Mouse (Mus musculus) spleen, adult 2 months (tissue): Measurements from ENCODE around the gene Lyrm4. TPM values are rescaled to one million over a fixed set of nuclear protein-coding genes. Genes with fewer than 3 reads are reported as not detected.
A peak's percentile ranks its signal among the peaks of the same experiment; 100 is the strongest.

Experiments
- DNase-seq, 2 experiments: peaks; one replicate each; pipeline versions ENCODE4 v3.0.0 to v3.0.0-alpha.2; 2012 to 2021; ENCODE audit warnings: low spot score in 2 of 2, low read depth in 1 of 2
- H3K27ac ChIP-seq: fragments of 200-500 bp; 2 replicates; pipeline ENCODE4 v1.5.1; 2012; ENCODE audit warnings: low read length, inconsistent platforms; ENCODE audit not compliant: insufficient read depth
- H3K27me3 ChIP-seq: fragments of 200-500 bp; 2 replicates; pipeline ENCODE4 v1.6.1; 2012; ENCODE audit warnings: mild to moderate bottlenecking, moderate library complexity, low read length, inconsistent platforms; ENCODE audit not compliant: control insufficient read depth, insufficient read depth
- H3K36me3 ChIP-seq: fragments of 200-500 bp; 2 replicates; pipeline ENCODE4 v1.6.1; 2012; ENCODE audit warnings: mild to moderate bottlenecking, low read length, inconsistent platforms; ENCODE audit not compliant: control insufficient read depth, insufficient read depth
- H3K4me1 ChIP-seq: fragments of 200-500 bp; 2 replicates; pipeline ENCODE4 v1.6.1; 2011; ENCODE audit warnings: inconsistent platforms; ENCODE audit not compliant: control insufficient read depth, insufficient read depth, insufficient read length
- H3K4me3 ChIP-seq: fragments of 200-500 bp; 2 replicates; pipeline ENCODE4 v1.5.1; 2011; ENCODE audit warnings: mild to moderate bottlenecking, inconsistent platforms; ENCODE audit not compliant: insufficient read depth, insufficient read length; ENCODE audit errors: extremely low read depth
- CTCF ChIP-seq: fragments of 200-500 bp; IDR thresholded peaks from 2 replicates; pipeline ENCODE4 v1.5.1; 2011; ENCODE audit warnings: mild to moderate bottlenecking, inconsistent platforms; ENCODE audit not compliant: insufficient read depth, insufficient read length, insufficient replicate concordance; ENCODE audit errors: extremely low read depth
- POLR2A ChIP-seq: fragments of 200-500 bp; IDR thresholded peaks from 2 replicates; pipeline ENCODE4 v1.6.1; 2011; ENCODE audit warnings: low read depth, low read length, inconsistent platforms
- WGBS: fragments of 180-500 bp; shearing (Covaris S2); methylation state at CpG from one replicate; pipeline ENCODE4 v1.1.7; 2018; 5-methylcytosine and 5-hydroxymethylcytosine counted together
- polyA plus RNA-seq: library from polyadenylated mRNA; depleted of rRNA; stranded (reverse); fragments of >200 nt; gene quantifications from 2 replicates; pipeline ENCODE4 v1.2.3, GENCODE M21; 2012

The Lyrm4 gene
- polyA plus RNA-seq, 1 experiment: 2.3 TPM

DNA sequence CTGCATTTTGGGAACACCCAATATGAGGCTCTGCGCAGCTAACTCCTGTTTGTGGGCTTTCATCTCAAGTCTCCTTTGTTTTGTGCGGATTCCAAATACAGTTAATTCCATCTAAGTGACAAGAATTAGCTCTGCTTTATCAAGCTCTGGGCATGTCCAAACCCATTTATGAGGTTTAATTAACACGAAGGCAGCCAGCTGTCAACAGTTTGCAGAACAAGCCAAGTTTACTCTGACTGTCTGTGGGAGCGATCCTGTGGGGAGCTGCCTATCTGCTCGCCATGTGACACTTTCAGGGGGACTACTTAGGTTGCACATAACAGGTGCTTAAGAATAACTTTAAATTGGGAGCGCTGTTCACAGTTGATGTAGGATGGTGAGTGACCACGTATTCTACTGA, 140.4 kb downstream of the Lyrm4 start:
- Histone ChIP-seq H3K4me3 (no peak overlapping the region), H3K4me1 (no peaks in the 10 kb centered on the region), H3K27me3 (no peaks in the 10 kb centered on the region), H3K27ac (no peak overlapping the region), H3K36me3 (peaks cover 5% of the 10 kb centered on the region)
- 92% methylated on average over 7 of the region's 7 CpGs for WGBS
- no peak for DNase-seq
- TF ChIP-seq CTCF (no peak), POLR2A (no peak)

DNA sequence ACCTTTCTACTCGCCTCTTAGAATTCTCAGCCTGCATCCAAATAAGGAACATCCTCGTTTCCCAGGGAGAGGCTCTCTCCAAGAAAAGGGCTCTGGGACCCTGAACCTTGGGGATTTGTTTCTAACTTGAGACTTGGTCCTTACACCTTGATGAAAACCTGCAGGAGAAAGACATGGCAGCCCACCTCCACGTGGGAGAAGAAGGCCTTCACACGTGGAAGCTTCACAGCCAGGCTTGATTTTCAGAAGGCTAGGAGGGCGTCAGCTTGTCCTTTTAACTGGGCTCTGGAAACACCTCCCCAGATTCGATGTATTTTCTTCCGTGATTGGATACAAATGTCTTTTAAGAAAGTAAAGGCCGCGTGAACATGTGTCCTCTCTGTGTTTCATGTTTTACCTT, 147.5 kb downstream of the Lyrm4 start:
- H3K4me3 ChIP-seq: no peak overlapping the region

DNA sequence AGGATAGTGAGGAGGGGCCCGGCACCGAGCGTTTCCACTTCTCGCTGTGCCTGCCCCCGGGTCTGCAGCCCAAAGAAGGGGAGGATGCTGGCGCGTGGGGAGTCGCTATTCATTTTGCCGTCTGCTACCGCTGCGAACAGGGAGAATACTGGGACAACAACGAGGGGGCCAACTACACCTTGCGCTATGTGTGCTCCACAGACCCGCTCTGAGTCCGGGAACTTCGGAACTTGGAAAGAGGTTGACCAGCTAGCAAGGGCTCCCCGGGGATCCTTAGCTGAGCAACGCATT, 147.9 kb downstream of the Lyrm4 start:
- 3% methylated on average over 18 of the region's 18 CpGs for WGBS
- peaks cover 14% of the 10 kb centered on the region for H3K27me3 ChIP-seq
- no peak overlapping the region for H3K27ac ChIP-seq
- H3K36me3 ChIP-seq: no peaks in the 10 kb centered on the region
- peaks cover 4% of the 10 kb centered on the region; the same call in 1 of the 2 replicates for H3K4me1 ChIP-seq
- DNase-seq: no peak
- H3K4me3 ChIP-seq: no peak overlapping the region
- TF ChIP-seq CTCF (no peak), POLR2A (no peak)

More for the DNA sequence above, 147.5 kb downstream of the Lyrm4 start:
- H3K27me3 ChIP-seq: peaks cover 14% of the 10 kb centered on the region
- no peak for TF ChIP-seq CTCF
- no peak for TF ChIP-seq POLR2A
- peaks cover 4% of the 10 kb centered on the region; the same call in 1 of the 2 replicates for H3K4me1 ChIP-seq
- H3K36me3 ChIP-seq: no peaks in the 10 kb centered on the region
- no peak for DNase-seq
- no peak overlapping the region for H3K27ac ChIP-seq
- whole genome bisulfite sequencing: 48% methylated on average over 9 of the region's 9 CpGs

DNA sequence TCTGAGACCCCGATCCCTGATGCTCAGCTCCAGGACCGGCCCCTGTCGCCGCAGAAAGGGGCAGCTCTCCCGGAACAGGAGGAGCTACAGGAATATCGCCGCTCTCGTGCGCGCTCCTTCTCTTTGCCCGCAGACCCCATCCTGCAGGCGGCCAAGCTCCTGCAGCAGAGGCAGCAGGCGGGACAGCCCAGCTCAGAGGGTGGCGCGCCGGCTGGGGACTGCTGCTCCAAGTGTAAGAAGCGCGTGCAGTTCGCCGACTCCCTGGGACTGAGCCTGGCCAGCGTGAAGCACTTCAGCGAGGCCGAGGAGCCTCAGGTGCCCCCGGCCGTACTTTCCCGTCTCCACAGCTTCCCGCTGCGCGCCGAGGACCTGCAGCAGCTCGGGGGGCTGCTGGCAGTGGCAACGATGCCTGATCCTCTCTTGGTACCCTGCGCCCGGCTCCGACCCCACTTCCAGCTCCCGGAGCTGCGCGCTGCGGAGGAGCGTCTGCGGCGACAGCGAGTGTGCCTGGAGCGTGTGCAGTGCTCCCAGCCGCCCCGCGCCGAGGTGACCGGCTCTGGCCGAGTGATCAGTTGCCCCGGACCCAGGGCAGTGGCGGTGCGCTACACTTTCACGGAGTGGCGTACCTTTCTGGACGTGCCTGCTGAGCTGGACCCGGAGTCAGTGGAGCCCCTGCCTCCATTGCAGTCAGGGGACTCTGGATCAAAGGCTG, 148.5 kb downstream of the Lyrm4 start:
- WGBS: 2% methylated on average over 57 of the region's 57 CpGs
- Histone ChIP-seq H3K36me3 (no peaks in the 10 kb centered on the region), H3K27me3 (peaks cover 14% of the 10 kb centered on the region), H3K27ac (no peak overlapping the region), H3K4me1 (peaks cover 4% of the 10 kb centered on the region; the same call in 1 of the 2 replicates), H3K4me3 (peak overlapping the region; percentile 14; the same call in 1 of the 2 replicates)
- TF ChIP-seq POLR2A: no peak
- no peak for TF ChIP-seq CTCF
- no peak for DNase-seq

DNA sequence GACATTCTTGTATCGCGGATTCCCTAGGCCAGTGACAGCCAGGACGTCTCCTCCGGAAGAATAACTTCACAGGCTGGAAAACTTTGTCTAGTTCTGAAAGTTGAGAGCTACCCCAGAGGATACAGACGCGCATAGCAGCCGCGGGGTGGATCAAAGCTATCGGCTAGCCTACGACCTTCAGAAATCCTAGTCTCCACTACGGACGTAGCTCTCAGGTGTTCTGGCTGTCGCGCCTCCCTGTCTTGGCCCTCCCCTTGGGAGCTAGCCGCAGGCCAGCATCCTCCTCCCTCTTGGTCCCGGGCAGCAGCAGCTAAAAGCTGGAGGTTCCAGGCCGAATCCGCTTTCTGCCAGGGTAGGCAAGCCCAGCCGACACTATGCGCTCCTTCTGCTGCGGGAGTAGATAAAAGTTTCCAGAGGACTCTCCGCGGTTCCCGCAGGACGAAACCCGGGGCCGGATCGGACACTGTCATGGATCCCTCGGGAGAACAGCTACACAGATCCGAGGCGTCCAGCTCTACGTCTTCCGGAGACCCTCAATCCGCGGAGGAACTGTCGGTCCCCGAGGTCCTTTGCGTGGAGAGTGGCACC, 149.1 kb downstream of the Lyrm4 start:
- peak overlapping the region; percentile 14; the same call in 1 of the 2 replicates for H3K4me3 ChIP-seq
- WGBS: 3% methylated on average over 38 of the region's 38 CpGs
- H3K27ac ChIP-seq: no peak overlapping the region
- DNase-seq: no peak
- TF ChIP-seq CTCF: no peak
- no peak for TF ChIP-seq POLR2A
- peaks cover 14% of the 10 kb centered on the region for H3K27me3 ChIP-seq
- H3K4me1 ChIP-seq: peaks cover 4% of the 10 kb centered on the region; the same call in 1 of the 2 replicates
- H3K36me3 ChIP-seq: no peaks in the 10 kb centered on the region

DNA sequence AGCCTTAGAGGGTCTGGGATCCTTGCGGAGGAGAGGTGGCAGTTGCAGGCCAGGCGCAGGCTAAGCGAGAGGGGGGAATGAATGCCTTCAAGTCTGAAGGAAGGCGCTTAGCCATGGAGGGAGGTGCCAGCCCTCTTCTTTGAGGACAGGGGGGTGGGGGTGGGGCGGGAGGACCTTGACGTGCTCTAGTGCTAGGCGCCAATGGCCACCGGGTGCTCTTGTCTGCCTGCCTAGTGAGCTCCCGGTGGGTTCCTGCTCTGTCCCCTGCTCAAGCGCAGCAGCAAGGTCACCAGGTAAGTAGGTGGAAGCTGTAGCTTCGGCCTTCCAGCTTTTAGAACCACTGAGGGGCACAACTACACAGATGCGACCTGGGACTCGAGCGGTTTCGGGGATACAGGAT, 149.6 kb downstream of the Lyrm4 start:
- 35% methylated on average over 15 of the region's 15 CpGs for WGBS
- DNase-seq: no peak
- peaks cover 4% of the 10 kb centered on the region; the same call in 1 of the 2 replicates for H3K4me1 ChIP-seq
- peaks cover 14% of the 10 kb centered on the region for H3K27me3 ChIP-seq
- no peak overlapping the region for H3K4me3 ChIP-seq
- H3K36me3 ChIP-seq: no peaks in the 10 kb centered on the region
- no peak overlapping the region for H3K27ac ChIP-seq
- TF ChIP-seq POLR2A (no peak), CTCF (no peak)

DNA sequence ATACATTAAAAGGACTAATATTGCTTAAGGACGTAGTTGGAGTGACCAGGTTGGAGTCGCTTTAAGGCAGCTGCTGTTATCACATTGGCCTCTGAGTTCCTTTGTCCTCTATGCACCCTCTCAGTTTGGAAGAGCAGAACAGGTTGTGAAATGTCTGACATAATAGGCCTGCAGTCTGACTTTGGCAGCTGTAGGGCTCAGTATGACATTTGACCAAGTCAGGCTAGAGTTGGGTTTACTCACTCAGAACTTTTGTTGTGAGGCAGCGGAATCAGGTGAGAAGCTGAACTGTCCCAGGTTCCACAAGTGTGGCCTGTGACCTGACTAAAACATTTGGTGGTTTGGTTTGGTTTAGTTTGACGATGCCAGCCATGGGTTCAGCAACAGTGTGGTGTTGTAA, 153.7 kb downstream of the Lyrm4 start:
- Histone ChIP-seq H3K36me3 (no peaks in the 10 kb centered on the region), H3K27me3 (peaks cover 5% of the 10 kb centered on the region; the same call in 1 of the 2 replicates), H3K4me3 (no peak overlapping the region), H3K27ac (no peak overlapping the region), H3K4me1 (no peaks in the 10 kb centered on the region)
- TF ChIP-seq POLR2A (no peak), CTCF (no peak)
- no peak for DNase-seq
- 91% methylated on average over 4 of the region's 4 CpGs for WGBS
